Mouse (Mus musculus) lung, postnatal 0 days (tissue): ENCODE measurements around the gene Vwde. TPM values are rescaled to one million over a fixed set of nuclear protein-coding genes. Genes with fewer than 3 reads are reported as not detected.

Source experiments
- ATAC-seq: fragments of 200-750 bp; cut with Nextera tagmentation; 2 replicates; pipeline ENCODE4 v1.8.0; 2017; ENCODE audit warnings: moderate library complexity
- DNase-seq: peaks from one replicate; pipeline ENCODE4 v3.0.0-alpha.2; 2016; ENCODE audit warnings: low spot score
- H3K27ac ChIP-seq: fragments of 300-500 bp; sonication (generic); 2 replicates; pipeline ENCODE4 v1.5.1; 2014; ENCODE audit warnings: antibody characterized with exemption, mild to moderate bottlenecking, low read length, mixed read lengths
- H3K27me3 ChIP-seq: fragments of 300-500 bp; sonication (generic); replicated peaks from 2 replicates; pipeline ENCODE4 v1.6.1; 2014; ENCODE audit warnings: low read length, mixed read lengths; ENCODE audit not compliant: insufficient read depth
- H3K36me3 ChIP-seq: fragments of 300-500 bp; sonication (generic); 2 replicates; pipeline ENCODE4 v1.6.1; 2014; ENCODE audit warnings: low read length, mixed read lengths; ENCODE audit not compliant: insufficient read depth
- H3K4me1 ChIP-seq: fragments of 300-500 bp; sonication (generic); 2 replicates; pipeline ENCODE4 v1.6.1; 2014; ENCODE audit warnings: antibody characterized with exemption, low read depth, low read length, mixed read lengths; ENCODE audit not compliant: insufficient read depth
- H3K4me2 ChIP-seq: fragments of 300-500 bp; sonication (generic); replicated peaks from 2 replicates; pipeline ENCODE4 v1.6.1; 2014; ENCODE audit warnings: low read depth, mild to moderate bottlenecking, low read length, moderate library complexity, mixed read lengths
- H3K4me3 ChIP-seq: fragments of 300-500 bp; sonication (generic); 2 replicates; pipeline ENCODE4 v1.5.1; 2014; ENCODE audit warnings: low read depth, low read length
- H3K9ac ChIP-seq: fragments of 300-500 bp; sonication (generic); replicated peaks from 2 replicates; pipeline ENCODE4 v1.6.1; 2014; ENCODE audit warnings: low read depth, mild to moderate bottlenecking
- H3K9me3 ChIP-seq: fragments of 300-500 bp; sonication (generic); 2 replicates; pipeline ENCODE4 v1.6.1; 2016; ENCODE audit warnings: low read length, mixed read lengths
- CTCF ChIP-seq: IDR thresholded peaks from 2 replicates; pipeline ENCODE4 v1.5.1; 2016; ENCODE audit warnings: antibody characterized with exemption, mild to moderate bottlenecking
- EP300 ChIP-seq: IDR thresholded peaks from 2 replicates; pipeline ENCODE4 v1.6.1; 2016; ENCODE audit warnings: antibody characterized with exemption, mild to moderate bottlenecking, control low read depth
- WGBS: fragments of 180-500 bp; shearing (Covaris S2); extraction: QIAGEN DNeasy Blood & Tissue Kit; methylation state at CpG from one replicate; pipeline ENCODE4 v1.1.7; 2014; 5-methylcytosine and 5-hydroxymethylcytosine counted together
- polyA plus RNA-seq: library from polyadenylated mRNA; unstranded; fragments of >200 nt; fragmentation: Nextera tagmentation; extraction: Ambion mirVana; gene quantifications from 2 replicates; pipeline ENCODE4 v1.2.1, GENCODE M21; 2015

The Vwde gene
- polyA plus RNA-seq, 1 experiment from 2014 or later = not detected

DNA sequence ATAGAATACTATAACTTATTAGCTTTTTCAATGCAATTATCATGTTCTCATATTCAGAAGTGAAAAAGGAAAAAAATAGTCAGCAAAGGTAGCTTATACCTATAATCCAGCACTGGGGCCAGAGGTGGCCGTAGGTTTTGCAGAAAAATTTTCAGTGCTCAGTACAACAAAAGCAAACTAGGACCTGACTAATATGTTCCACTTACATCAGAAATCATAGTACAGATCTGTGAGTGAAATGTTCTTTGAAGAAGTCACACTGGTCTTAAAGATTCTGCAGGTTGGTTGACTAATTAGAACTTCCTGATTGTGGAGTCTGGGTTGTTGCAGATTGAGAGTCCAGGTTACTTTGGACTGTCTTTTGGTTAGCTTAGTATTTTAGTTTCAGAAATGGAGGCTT lies 87.5 kb downstream of the Vwde start:
- WGBS = 85% methylated on average over 1 of the region's 1 CpGs

DNA sequence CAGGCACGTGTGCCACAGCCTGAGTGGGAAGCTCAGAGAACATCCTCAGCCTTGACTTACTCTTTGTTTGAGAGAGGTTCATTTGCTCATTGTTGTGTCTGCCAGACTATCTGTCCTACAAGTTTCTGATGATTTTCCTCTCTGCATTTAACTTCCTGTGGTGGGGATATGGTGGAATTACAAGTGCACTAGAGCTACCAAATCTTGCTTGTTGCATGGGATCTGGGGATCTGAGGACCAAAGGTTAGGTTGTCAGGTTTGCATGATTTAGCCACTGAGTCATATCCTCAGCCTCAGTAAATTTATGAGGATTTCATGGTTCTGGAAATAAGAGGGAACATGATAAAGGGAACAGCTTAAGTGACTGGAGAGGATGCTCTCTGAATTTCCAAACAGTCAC lies 116.1 kb downstream of the Vwde start:
- no peaks in the 10 kb centered on the region for H3K27me3 ChIP-seq
- ATAC-seq = no peak
- TF ChIP-seq EP300 = no peak
- no peak for TF ChIP-seq CTCF
- no peak overlapping the region for H3K4me3 ChIP-seq
- 50% methylated on average over 1 of the region's 1 CpGs for WGBS
- no peak overlapping the region for H3K9ac ChIP-seq
- no peak for DNase-seq
- no peaks in the 10 kb centered on the region for H3K4me1 ChIP-seq
- H3K9me3 ChIP-seq = no peaks in the 10 kb centered on the region
- H3K36me3 ChIP-seq = no peaks in the 10 kb centered on the region
- no peak overlapping the region for H3K4me2 ChIP-seq
- H3K27ac ChIP-seq = no peak overlapping the region

More for the DNA sequence above, 87.5 kb downstream of the Vwde start:
- no peak overlapping the region for H3K4me3 ChIP-seq
- no peaks in the 10 kb centered on the region for H3K36me3 ChIP-seq
- no peak for DNase-seq
- no peak overlapping the region for H3K4me2 ChIP-seq
- no peak overlapping the region for H3K9ac ChIP-seq
- no peak for ATAC-seq
- H3K9me3 ChIP-seq = no peaks in the 10 kb centered on the region
- no peaks in the 10 kb centered on the region for H3K27me3 ChIP-seq
- H3K27ac ChIP-seq = no peak overlapping the region
- H3K4me1 ChIP-seq = no peaks in the 10 kb centered on the region
- TF ChIP-seq EP300 (no peak), CTCF (no peak)

Other genes with a start within 250 kb of the Vwde start
- gene Tmem106b, start 155.2 kb downstream of the Vwde start, polyA plus RNA-seq = 47.3 and 54.6 TPM in 2 replicates